Mouse (Mus musculus) frontal cortex, adult 2 months (tissue): ENCODE results near the gene Rngtt. TPM values are rescaled to one million over a fixed set of nuclear protein-coding genes. Genes with fewer than 3 reads are reported as not detected.

Experiments used
- polyA plus RNA-seq: library from polyadenylated mRNA; depleted of rRNA; stranded (reverse); fragments of >200 nt; gene quantifications from 2 replicates; pipeline ENCODE4 v1.2.3, GENCODE M21; 2012; rRNA removed

Rngtt gene
- polyA plus RNA-seq, 1 experiment = 12.4 TPM

Other genes with a start within 250 kb of the Rngtt start
- gene Gabrr2, start 247.3 kb upstream of the Rngtt start, polyA plus RNA-seq = 0.42 and 0.57 TPM in 2 replicates
- gene Gabrr1, start 177.8 kb upstream of the Rngtt start, polyA plus RNA-seq = 0.23 and 0.26 TPM in 2 replicates
- gene Pm20d2, start 120.6 kb upstream of the Rngtt start, polyA plus RNA-seq = 3.9 and 4.5 TPM in 2 replicates
- 19.6 and 21.3 TPM in 2 replicates for gene Srsf12, start 101.3 kb upstream of the Rngtt start, polyA plus RNA-seq
- gene Pnrc1, start 20.1 kb upstream of the Rngtt start, polyA plus RNA-seq = 53.9 and 54.9 TPM in 2 replicates